Mouse (Mus musculus): ENCODE results near the gene Azin2.

- TF ChIP-seq CTCF (IDR thresholded peaks at IDR 0.05; ENCODE audit: extremely low read depth, insufficient read depth, low read length) (peak; percentile 84), POLR2A (IDR thresholded peaks at IDR 0.05; ENCODE audit: extremely low read depth, insufficient read depth, low read length) (no peak)
These were observed 8.9 kb upstream of the Azin2 start for GRCm38 (mm10) chr4:128971065-128971694.

Measured in cortical plate, adult 2 months (tissue).